In genomic region chr17:5063471-5064176, GRCm38 (mm10) we compare ENCODE assay signal across 24 mouse cellular contexts.
A peak's percentile ranks its signal among the peaks of the same experiment; 100 is the strongest.
DNase-seq lines count a peak whose midpoint lies in the region; ATAC-seq and TF ChIP-seq lines count a peak whose summit lies in the region.
"Had no signal": no experiment of that assay in that cellular context is flagged by ENCODE, and none has a peak within 500 bp of the region (broad histone marks: within the 10 kb centered on the region; RNA-seq: fewer than 3 reads in every experiment).

No protein-coding gene starts in this region.

- no peak for TF ChIP-seq POLR2A in bone marrow macrophage, adult 2 months (IDR thresholded peaks at IDR 0.05; ENCODE audit: borderline replicate concordance, low read depth, low read length)

- peaks cover 28% of the 10 kb centered on the region for H3K36me3 ChIP-seq in megakaryocyte, embryonic 14.5 days (replicated peaks; ENCODE audit: low read length)
- H3K36me3 ChIP-seq in midbrain, embryonic 13.5 days = no peaks in the 10 kb centered on the region
- no peaks in the 10 kb centered on the region for H3K36me3 ChIP-seq in hindbrain, postnatal 0 days (ENCODE audit: insufficient read depth, low read length)
- H3K36me3 ChIP-seq: heart, embryonic 15.5 days; limb, embryonic 13.5 days; liver, embryonic 13.5 days; midbrain, embryonic 12.5 days; neural tube, embryonic 15.5 days had no signal

- H3K4me3 ChIP-seq in bone marrow macrophage, adult 2 months (ENCODE audit: insufficient read depth, low read length) = no peak overlapping the region
- H3K4me3 ChIP-seq in megakaryocyte, embryonic 14.5 days (replicated peaks) = peak overlapping the region; percentile 66
- H3K4me3 ChIP-seq in midbrain, embryonic 13.5 days (replicated peaks) = no peak overlapping the region
- H3K4me3 ChIP-seq in hindbrain, postnatal 0 days (ENCODE audit: low read length) = no peak overlapping the region
- H3K4me3 ChIP-seq: erythroblast, embryonic 14.5 days; forebrain, embryonic 13.5 days; heart, embryonic 15.5 days; limb, embryonic 13.5 days; liver, embryonic 13.5 days; midbrain, embryonic 12.5 days; neural tube, embryonic 15.5 days had no signal

- no peak overlapping the region for H3K4me2 ChIP-seq in midbrain, embryonic 13.5 days (replicated peaks)
- H3K4me2 ChIP-seq in hindbrain, postnatal 0 days (ENCODE audit: low read depth, low read length) = no peak overlapping the region
- H3K4me2 ChIP-seq: forebrain, embryonic 13.5 days; heart, embryonic 15.5 days; limb, embryonic 13.5 days; liver, embryonic 13.5 days; lung, embryonic 14.5 days; midbrain, embryonic 12.5 days; neural tube, embryonic 15.5 days had no signal

- H3K9ac ChIP-seq in midbrain, embryonic 13.5 days (replicated peaks) = no peak overlapping the region
- H3K9ac ChIP-seq in hindbrain, postnatal 0 days (replicated peaks; ENCODE audit: low read length) = no peak overlapping the region
- H3K9ac ChIP-seq: forebrain, embryonic 13.5 days; heart, embryonic 15.5 days; limb, embryonic 13.5 days; liver, embryonic 13.5 days; lung, embryonic 14.5 days; midbrain, embryonic 12.5 days; neural tube, embryonic 15.5 days had no signal

- ATAC-seq in midbrain, embryonic 13.5 days = no peak
- ATAC-seq in hindbrain, postnatal 0 days = no peak
- ATAC-seq: forebrain, embryonic 13.5 days; Patski had no signal

- peak overlapping the region; percentile 40 for H3K27ac ChIP-seq in bone marrow macrophage, adult 2 months (ENCODE audit: insufficient read depth, low read depth, low read length)
- H3K27ac ChIP-seq in midbrain, embryonic 13.5 days = no peak overlapping the region
- no peak overlapping the region for H3K27ac ChIP-seq in hindbrain, postnatal 0 days
- H3K27ac ChIP-seq: forebrain, embryonic 13.5 days; heart, embryonic 15.5 days; limb, embryonic 13.5 days; liver, embryonic 13.5 days; midbrain, embryonic 12.5 days; neural tube, embryonic 15.5 days had no signal

- H3K27me3 ChIP-seq in megakaryocyte, embryonic 14.5 days (replicated peaks) = no peaks in the 10 kb centered on the region
- H3K27me3 ChIP-seq in midbrain, embryonic 13.5 days = no peaks in the 10 kb centered on the region
- no peaks in the 10 kb centered on the region for H3K27me3 ChIP-seq in hindbrain, postnatal 0 days (ENCODE audit: insufficient read depth, low read length)
- H3K27me3 ChIP-seq: forebrain, embryonic 13.5 days; heart, embryonic 15.5 days; limb, embryonic 13.5 days; liver, embryonic 13.5 days; neural tube, embryonic 15.5 days; Patski had no signal

- no peak for TF ChIP-seq CTCF in bone marrow macrophage, adult 2 months (IDR thresholded peaks at IDR 0.05; ENCODE audit: low read depth, low read length)
- TF ChIP-seq CTCF in hindbrain, postnatal 0 days (IDR thresholded peaks at IDR 0.05; ENCODE audit: low read depth) = no peak

- DNase-seq in spleen, postnatal 36 days (ENCODE audit: low spot score in 2 of 2) = peak; percentile 43 to 46
- DNase-seq in spleen, postnatal 10 days (ENCODE audit: low spot score in 2 of 2) = no peak
- no peak for DNase-seq in adrenal gland, adult 2 months
- DNase-seq in hindbrain, postnatal 0 days (ENCODE audit: low spot score) = no peak
- DNase-seq: adrenal gland, postnatal 25 days; cerebellum, adult 2 months; gastrocnemius, postnatal 10 days; heart, postnatal 4 days; kidney, adult 9 months; liver, embryonic 13.5 days; lung, embryonic 14.5 days; lung, postnatal 36 days; right cerebral cortex, postnatal 14 days; thymus, postnatal 4 days had no signal

- WGBS in midbrain, embryonic 13.5 days = 91% methylated on average over 9 of the region's 9 CpGs
- WGBS in hindbrain, postnatal 0 days = 85% methylated on average over 9 of the region's 9 CpGs

- H3K4me1 ChIP-seq in bone marrow macrophage, adult 2 months (ENCODE audit: control insufficient read depth, insufficient read depth, low read length) = peaks cover 31% of the 10 kb centered on the region
- peaks cover 86% of the 10 kb centered on the region for H3K4me1 ChIP-seq in megakaryocyte, embryonic 14.5 days
- H3K4me1 ChIP-seq in midbrain, embryonic 13.5 days (replicated peaks) = peaks cover 69% of the 10 kb centered on the region
- peaks cover 23% of the 10 kb centered on the region for H3K4me1 ChIP-seq in hindbrain, postnatal 0 days (ENCODE audit: insufficient read depth, low read length)

- H3K9me3 ChIP-seq in megakaryocyte, embryonic 14.5 days = no peaks in the 10 kb centered on the region
- no peaks in the 10 kb centered on the region for H3K9me3 ChIP-seq in midbrain, embryonic 13.5 days
- H3K9me3 ChIP-seq in hindbrain, postnatal 0 days (ENCODE audit: low read length) = no peaks in the 10 kb centered on the region
- H3K9me3 ChIP-seq: forebrain, embryonic 13.5 days; heart, embryonic 15.5 days; limb, embryonic 13.5 days; liver, embryonic 13.5 days; midbrain, embryonic 12.5 days; neural tube, embryonic 15.5 days had no signal

Comparison
In these comparisons a context has a peak if more than half of its experiments do, and no peak if none do; other contexts are left out.
1. DNase-seq: peak in spleen, postnatal 36 days (2 of 2); none in spleen, postnatal 10 days (0 of 2), adrenal gland, adult 2 months (single experiment) and hindbrain, postnatal 0 days (single experiment).